Mouse (Mus musculus): ENCODE data around the gene Prap1. TPM values are rescaled to one million over a fixed set of nuclear protein-coding genes. Genes with fewer than 3 reads are reported as not detected.

The Prap1 gene
- total RNA-seq, 2 experiments from 2014 or later, result not detected

DNA sequence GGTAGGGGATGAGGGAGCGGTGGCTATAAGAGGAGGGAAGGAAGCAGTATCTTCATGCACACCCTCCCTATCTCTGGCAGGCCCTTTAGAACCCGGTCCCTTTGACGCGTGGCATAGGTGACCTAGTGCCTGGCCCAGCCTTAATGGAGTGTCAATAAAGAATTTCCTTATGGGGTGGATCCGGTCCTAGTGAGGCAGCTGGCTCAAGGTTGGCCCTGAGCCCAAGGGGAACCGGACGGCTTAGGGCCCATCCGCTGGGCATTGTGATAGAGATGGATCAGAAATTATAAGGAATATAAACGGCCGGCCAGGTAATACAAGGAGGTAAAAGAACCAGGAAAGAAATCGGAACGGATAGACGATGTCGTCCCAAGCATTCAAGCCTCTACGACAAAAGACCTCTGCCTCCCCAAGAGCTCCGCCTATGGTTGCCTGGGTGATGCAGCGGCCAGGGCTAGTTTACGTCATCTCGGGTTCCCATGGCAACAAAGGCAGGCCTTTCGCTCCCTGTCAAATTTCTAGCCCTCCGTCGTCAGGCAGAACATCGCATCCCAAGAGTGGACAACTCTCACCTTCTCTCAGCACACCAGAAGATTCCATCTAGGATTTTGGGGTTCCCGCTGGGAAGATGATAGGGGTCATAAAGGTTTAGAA lies 12.6 kb upstream of the Prap1 start:
- intact Hi-C loops (cut with DNase I; ENCODE audit: low total_unique reads), result no loop called here
- peak; percentile 40 for DNase-seq

DNA sequence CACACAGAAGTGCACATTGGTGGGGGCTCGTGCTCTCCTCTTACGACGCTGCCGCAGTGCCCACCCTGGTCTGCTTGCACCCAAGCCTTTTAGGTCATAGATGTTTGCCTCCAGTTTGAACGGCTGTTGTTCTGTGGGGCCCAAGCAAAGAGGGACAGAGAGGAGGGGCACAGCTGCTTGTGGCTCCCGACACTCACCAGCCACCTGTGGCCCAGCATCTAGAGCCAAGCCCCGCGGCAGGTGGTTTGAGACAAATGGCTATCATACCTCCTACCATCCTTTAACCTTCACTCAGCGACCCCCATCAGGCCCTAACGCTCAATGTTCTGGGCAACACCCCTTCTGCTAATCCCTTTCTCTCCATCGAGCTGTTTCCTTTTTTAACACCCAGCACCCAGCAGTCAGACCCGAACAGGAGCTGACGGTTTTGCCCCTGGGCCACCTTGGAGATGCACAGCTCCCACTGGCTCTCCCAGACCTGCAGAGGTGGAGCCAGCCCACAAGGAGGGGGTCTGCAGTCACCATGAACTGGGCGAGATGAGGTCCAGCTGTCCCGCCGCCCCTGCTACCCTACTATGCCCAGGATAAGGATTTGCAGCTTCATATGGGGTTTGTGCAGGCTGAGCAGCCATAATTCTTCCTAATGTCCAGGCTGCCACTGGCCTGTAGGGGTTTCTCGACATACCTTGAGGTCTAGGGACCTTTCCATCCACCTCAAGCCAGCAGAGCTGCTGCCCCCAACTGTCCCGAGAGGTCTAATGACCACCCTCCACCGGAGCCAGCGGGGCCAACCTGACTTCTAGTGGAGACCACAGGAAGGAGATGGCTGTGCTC lies 11.6 kb upstream of the Prap1 start:
- DNase-seq, result no peak
- intact Hi-C loops (cut with DNase I; ENCODE audit: low total_unique reads), result no loop called here

DNA sequence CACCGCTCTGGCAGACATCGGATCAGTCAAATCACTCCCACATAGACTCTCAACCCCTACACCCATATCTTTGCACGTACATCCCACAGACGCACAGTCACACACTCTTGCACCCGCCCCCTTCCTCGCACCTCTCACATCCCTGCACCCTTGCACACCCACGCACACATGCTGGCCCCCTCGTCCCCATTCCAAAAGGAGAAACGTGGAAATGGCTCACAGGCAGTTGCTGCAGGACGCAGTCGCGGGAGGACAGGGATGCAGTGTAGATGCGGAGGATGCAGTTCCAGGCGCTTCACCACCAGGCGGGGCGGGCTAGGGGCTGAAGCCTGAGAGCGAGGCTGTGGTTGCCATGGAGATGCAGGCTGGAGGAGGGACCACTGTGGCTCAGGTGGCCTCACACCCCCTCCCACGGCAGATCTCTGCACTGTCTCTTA lies 10.9 kb upstream of the Prap1 start, which contains the start of gene Caly:
Caly (minus strand) TSS at position 307 of the 437 bp plus-strand sequence.
- intact Hi-C loops (cut with DNase I; ENCODE audit: low total_unique reads), result no loop called here
- DNase-seq, result no peak

DNA sequence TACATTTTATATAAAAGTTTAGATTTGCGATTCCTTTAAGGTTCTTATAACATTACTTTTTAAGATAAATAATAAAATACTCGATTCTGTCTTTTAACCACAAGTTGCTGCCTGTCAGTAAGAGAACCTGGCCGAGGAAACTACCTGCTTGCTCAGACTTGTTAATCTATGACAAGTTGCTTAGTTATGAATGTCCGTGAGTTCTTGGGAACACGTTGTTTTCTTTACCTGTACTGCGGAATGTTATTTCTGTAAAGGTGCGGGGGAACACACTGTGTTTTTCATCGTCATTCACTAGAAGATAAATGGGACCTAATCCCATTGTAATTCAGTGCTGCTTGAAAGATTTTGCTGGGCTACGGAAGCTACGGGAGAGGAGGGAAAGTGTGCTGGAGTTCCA lies 2.6 kb upstream of the Prap1 start:
- intact Hi-C loops (cut with DNase I; ENCODE audit: low total_unique reads), result no loop called here
- no peak for DNase-seq

DNA sequence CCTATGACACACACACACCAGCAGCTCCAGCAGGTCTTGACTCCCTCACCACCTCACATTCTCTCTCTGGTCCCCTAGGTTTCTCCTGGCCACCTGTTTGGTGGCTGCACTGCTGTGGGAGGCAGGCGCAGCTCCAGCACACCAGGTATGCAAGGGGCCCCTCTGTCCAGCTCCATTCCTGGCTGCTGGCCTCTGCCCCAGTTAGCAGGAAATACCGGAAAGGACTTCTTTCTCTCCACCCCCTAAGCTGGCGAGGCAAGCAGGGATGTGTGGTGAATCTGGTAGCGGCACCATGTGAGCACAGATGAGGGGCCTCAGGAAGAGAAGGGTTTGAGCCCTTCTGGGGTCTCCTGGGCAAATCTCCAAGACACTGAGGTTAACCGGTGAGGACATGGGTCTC lies 1.8 kb downstream of the Prap1 start:
- intact Hi-C loops (cut with DNase I; ENCODE audit: low total_unique reads), result no loop called here
- DNase-seq, result no peak

DNA sequence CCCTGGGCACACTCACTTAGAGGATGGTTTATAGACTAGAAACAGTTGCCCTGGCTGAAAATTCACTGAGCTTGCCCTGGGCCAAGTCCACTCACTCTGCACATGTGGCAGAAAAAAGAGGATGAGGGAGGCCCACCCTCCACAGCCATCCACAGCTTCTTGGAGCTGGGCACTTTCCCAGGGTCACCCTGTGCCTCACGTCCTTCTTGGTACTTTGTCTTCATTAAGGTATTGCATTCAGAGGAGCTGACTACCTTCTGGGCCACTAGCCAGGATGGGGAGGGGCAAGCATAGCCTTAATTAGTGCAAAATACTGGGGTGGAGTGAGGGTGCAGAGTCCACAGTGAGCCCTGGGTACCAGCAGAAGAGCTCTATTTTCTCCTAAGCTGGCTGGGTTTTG lies 2.4 kb downstream of the Prap1 start:
- no peak for DNase-seq
- intact Hi-C loops (cut with DNase I; ENCODE audit: low total_unique reads), result no loop called here

DNA sequence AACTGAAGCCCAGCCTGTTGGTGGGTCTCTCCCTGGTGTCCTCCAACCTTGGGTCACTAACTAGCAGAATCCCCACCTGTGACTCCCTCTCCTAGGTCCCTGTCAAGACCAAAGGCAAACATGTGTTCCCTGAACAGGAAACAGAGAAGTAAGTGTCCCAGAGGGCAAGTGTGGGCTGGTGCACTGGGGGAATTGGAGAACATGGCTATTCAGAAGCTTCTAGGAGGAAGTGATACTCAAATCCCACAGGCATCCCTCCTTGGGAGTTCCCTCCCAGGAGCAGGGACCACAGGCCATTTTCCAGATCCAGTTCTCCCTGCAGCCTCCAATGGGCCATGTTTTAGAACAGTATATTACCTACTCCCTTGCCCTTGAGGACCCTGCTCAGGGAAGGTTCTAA lies 2.9 kb downstream of the Prap1 start:
- intact Hi-C loops (cut with DNase I; ENCODE audit: low total_unique reads), result no loop called here
- DNase-seq, result no peak

DNA sequence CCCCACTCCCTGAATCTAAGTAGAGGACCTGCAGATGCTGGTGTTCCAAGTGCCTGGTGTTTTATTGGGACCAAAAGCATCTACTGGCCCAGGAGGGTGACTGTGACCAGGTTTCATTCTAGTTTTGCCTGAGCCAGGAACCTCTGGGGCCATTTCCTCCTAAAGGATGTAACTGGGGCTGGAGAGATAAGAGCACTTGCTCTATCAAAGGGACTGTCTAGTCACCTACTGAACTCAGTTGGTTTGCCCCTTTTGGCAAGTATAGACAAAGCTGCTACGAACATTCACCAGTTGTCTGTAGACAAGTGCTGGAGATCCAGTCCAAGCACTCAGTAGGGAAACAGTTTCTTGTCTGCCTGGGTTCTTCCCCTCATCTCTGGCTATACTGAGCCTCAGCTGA lies 5.3 kb downstream of the Prap1 start:
- intact Hi-C loops (cut with DNase I; ENCODE audit: low total_unique reads), result no loop called here
- no peak for DNase-seq

DNA sequence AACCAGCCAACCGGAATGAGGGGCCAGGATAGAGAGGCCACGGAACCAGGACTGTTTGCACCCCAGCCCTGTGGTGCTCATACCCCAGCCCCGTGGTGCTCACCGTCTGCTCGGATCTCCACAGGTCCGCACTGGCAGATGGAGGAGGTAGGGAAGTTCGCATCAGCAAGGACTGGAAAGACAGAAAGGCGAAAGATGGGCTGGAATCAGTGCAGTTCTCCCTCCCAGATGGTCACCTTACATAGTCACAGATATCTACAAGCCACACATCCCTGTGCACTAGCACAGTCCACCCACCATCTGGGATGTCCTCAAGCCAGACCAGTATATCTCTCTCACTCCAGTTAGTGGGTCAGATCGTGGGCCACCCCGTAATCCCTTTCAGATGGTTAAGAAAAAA lies 8.3 kb downstream of the Prap1 start:
- intact Hi-C loops (cut with DNase I; ENCODE audit: low total_unique reads), result no loop called here
- no peak for DNase-seq

DNA sequence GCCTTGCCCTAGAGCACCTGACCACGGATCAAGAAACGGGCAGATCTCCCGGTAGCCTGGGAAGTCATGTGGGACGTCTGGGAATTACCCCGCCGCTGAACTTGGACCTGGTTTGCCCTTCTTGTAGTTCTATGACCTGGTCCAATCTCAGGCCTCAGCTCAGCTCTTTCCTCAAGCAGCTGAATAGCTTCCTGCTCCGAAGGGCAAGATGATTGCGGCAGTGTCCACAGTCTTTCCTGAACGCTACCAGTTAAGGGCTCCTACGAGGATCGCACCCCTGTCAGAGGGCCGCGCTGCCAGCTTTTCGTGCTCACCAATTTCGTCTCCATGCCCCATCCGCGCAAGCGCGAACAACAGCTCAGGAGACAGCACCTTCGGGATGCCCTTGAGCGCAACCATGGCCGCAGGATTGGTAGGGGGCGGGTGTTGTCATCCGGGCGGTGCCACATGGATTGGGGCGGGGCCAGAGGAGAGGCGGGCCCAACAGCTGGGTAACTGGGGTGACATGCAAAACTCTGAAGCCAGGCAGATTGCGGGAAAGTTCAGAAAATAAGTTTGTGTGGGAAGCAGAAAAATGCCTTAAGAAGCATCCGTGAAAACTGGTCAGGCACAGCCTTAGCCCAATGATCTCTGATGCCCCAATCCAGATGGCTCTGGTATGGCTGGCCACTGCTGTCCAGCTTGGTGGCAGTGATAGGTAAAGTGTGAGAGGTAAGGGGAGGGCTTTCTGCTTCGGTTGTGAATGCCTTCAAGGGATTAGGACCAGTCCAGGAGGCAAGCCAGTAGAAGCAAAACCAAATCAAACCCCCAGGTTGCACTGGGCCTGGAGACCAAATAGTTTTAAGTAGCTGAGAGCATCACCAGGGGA lies 9.0 kb downstream of the Prap1 start, which contains the start of gene Fuom:
Fuom (minus strand) TSS at position 449 of the 868 bp plus-strand sequence.
- DNase-seq, result peak; percentile 89
- intact Hi-C loops (cut with DNase I; ENCODE audit: low total_unique reads), result no loop called here

DNA sequence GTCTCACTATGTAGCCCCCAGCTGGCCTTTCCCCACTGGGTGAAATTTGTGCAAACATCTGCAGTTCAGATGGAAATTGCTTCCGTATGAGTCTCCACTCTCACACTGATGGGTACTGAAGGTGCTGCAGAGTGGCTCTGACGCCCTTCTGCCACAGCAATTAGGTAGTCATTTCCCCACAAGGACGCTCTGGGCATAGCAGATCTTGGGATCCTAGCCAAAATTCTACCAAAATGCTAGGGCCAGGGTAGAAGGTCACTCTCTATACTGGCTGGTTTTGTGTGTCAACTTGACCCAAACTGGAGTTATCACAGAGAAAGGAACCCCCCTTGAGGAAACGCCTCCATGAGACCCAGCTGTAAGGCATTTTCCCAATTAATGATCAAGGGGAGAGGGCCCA lies 10.8 kb downstream of the Prap1 start:
- intact Hi-C loops (cut with DNase I; ENCODE audit: low total_unique reads), result no loop called here
- no peak for DNase-seq

DNA sequence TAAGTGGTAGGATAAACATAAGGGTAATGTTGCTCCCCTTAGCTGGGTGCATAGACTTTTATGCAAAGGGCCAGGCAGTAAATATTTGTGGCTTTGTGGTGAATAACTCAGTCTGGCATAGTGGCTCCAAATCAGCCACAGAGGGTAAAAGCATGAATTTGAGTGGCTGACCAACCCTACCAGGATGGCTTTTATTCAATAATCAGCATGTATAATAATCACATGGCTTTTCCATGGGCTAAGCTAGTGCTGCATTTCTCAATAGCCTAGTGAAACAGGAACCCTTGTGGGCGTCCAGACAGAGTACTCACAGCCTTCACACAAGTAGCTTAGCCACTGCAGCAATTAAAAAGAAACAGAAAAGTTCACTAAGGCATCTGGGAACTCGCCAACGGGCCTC lies 18.7 kb downstream of the Prap1 start:
- intact Hi-C loops (cut with DNase I; ENCODE audit: low total_unique reads), result no loop called here
- DNase-seq, result no peak

DNA sequence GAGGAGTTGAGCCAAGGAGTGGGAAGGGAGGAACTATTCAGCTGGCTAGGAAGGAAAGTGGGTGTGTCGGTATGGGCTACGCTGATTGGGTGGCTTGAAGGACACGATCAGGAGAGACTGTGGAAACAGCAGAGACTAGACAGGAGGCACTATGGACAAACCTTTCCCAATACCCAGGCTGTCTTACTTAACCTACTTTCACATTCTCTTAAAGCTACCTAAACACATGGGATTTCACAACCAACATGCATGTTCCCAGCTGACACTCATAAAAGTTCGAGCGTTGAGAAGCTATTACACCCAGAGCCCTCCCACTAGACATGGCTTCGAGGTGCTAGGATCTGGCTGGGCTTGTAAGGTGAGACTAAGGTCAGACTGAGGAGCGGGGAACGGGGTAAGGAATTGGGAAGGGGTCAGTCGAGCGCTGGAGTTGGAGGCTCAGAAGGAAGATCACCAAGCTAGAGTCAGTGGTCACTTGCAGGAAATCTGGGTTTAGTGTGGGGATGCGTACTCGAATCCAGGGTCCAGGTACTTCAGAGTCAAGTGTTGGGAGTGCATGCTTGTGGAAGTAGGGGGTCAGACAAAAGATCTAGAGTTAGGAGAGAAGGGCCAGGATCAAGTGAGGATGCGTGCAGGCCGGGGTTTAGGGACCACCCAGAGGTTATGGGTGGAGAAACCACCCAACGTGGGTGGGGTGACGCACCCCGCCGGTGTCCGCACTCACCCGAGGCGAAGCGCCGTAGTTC lies 22.6 kb downstream of the Prap1 start, which contains the start of gene Paox:
Paox (plus strand) TSS at position 217 of the 746 bp plus-strand sequence.
- peak; percentile 41 for DNase-seq
- intact Hi-C loops (cut with DNase I; ENCODE audit: low total_unique reads), result no loop called here

DNA sequence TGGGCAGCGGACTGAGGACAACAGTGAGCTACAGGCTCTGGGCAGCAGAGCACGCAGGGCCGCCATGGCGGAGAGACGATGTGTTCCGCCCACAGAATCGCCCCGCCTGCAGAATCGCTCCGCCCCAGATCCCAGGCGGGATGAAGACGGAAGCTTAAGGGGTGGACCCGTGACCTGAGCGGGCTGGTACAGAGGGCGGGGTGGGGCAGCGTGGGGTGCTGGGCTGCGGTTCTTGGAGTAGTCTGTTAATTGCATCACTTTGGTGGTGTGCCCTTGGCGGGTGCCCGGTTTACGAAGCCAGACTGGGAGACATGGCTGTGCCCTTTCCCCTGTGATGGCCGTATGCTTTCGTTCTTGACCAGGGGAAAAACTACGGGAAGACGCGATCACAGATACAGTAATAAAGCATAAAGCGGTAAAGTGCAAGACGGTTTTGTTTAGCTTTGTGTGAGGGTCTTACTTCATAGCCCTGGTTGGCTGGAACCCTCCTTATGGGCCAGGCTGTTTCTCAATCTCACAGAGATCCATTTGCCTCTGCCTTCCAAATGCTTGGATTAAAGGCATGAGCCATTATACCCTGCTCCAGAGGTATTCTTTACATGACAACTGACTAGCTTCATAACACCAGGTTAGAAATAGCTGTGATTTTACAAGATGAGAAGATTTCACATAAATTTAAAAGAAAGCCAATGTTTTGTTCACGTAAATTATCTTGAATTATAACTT lies 23.3 kb downstream of the Prap1 start, which contains the start of gene Echs1:
Echs1 (minus strand) TSS at position 148 of the 726 bp plus-strand sequence.
- peak; percentile 92 for DNase-seq
- intact Hi-C loops (cut with DNase I; ENCODE audit: low total_unique reads), result no loop called here

DNA sequence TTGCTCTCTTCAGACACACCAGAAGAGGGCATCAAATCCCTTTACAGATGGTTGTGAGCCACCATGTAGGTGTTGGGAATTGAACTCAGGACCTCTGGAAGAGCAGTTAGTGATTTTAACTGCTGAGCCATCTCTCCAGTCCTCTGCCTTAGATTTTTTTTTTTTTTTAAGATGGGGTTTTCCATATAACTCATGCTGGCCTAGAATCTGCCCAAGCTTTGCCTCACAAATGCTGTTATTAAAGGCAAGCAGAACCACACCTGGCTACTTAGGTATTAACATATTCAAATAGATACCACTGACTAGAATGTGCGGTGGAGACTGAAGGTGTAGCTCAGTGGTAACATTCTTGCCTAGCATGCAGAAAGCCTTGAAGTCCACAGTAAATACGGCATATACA lies 27.3 kb downstream of the Prap1 start:
- intact Hi-C loops (cut with DNase I; ENCODE audit: low total_unique reads), result no loop called here

DNA sequence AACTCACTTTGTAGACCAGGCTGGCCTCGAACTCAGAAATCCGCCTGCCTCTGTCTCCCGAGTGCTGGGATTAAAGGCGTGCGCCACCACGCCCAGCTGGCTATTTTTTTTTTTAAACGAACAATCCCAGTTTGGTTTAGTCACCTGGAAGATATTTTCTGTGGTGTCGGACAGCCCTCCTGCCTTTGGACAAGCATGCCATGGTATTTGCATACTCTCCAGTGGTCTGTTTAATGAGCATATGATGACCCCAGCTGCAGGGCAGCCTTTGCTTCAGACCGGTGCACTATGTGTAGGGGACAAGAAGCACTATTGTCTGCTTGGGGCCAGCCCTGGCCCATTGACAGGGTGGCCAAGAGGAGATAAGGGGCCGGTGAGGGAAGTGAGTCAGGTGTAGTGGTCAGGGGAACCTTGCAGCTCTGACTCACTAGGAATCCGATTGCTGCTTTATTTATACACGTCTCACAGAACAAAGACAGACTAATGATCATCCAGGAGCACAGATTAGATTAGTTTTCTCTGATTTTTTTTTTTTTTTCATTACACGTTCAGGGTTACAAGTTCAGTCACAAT lies 28.2 kb downstream of the Prap1 start:
- intact Hi-C loops (cut with DNase I; ENCODE audit: low total_unique reads), result no loop called here
- DNase-seq, result no peak

More for the DNA sequence above, 27.3 kb downstream of the Prap1 start:
- no peak for DNase-seq

DNA sequence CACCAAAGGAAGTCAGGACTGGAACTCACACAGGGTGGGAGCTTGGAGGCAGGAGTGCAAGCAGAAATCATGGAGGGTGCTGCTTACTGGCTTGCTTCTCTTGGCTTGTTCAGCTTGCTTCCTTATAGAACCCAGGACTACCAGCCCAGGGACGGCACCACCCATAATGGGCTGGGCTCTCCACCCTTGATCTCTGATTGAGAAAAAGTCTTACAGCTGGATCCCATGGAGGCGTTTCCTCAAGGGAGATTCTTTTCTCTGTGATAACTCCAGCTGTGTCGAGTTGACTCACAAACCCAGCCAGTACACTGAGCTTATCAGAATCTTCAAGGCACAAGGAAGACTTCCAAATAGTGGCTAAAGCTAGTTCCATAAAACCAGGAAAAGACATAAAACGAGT lies 29.6 kb downstream of the Prap1 start:
- intact Hi-C loops (cut with DNase I; ENCODE audit: low total_unique reads), result no loop called here
- no peak for DNase-seq

DNA sequence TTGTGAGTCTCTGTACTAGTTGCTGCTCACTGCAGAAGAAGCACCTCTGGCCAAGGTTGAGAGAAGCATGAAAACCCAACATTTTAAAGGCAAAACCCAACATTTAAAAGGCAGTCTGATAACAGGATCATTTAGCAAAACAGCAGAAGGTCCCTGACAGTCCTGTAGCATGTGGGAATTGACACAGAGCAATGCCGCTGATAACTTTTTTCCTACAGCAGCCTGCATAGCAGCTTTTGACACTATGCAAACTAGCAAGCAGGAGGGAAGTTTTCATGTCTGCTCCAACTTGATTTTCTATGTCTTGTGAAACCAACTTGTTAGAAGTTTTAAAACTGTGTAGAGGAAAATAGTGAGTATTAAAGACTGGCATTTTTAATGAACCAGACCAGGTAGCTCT lies 31.2 kb downstream of the Prap1 start:
- intact Hi-C loops (cut with DNase I; ENCODE audit: low total_unique reads), result no loop called here
- DNase-seq, result no peak

Data from gastrocnemius, postnatal 14 days (tissue).